ENCODE assay signal across 10 mouse cellular contexts in genomic region chr5:38553953-38554352, GRCm38 (mm10). TPM values are rescaled to one million over a fixed set of nuclear protein-coding genes. Genes with fewer than 3 reads are reported as not detected.
DNase-seq lines count a peak whose midpoint lies in the region; ATAC-seq and TF ChIP-seq lines count a peak whose summit lies in the region.
"Had no signal": no experiment of that assay in that cellular context is flagged by ENCODE, and none has a peak within 500 bp of the region (broad histone marks: within the 10 kb centered on the region; RNA-seq: fewer than 3 reads in every experiment).

No protein-coding gene starts in this region.

- peaks cover 83% of the 10 kb centered on the region for H3K36me3 ChIP-seq in hindbrain, embryonic 14.5 days (replicated peaks; ENCODE audit: control insufficient read depth, insufficient read depth)

- 57% methylated on average over 3 of the region's 3 CpGs for WGBS in hindbrain, embryonic 14.5 days

- H3K9me3 ChIP-seq in hindbrain, embryonic 14.5 days (ENCODE audit: control insufficient read depth, low read length): no peaks in the 10 kb centered on the region

- intact Hi-C loops in gastrocnemius, adult 2 months (cut with DNase I): no loop called here

- H3K4me1 ChIP-seq in hindbrain, embryonic 14.5 days (replicated peaks; ENCODE audit: control insufficient read depth, insufficient read depth, low read length): 0 out of 2 replicates have a peak, but pooled peaks cover 4% of the 10 kb centered on the region

- no peak for DNase-seq in gastrocnemius, adult 2 months
- DNase-seq in gastrocnemius, adult 8-10 months (ENCODE audit: low spot score in 2 of 2): no peak
- DNase-seq in retina, postnatal 1 day: peak; percentile 14
- DNase-seq in retina, embryonic 14.5 days (ENCODE audit: low spot score): no peak
- peak; percentile 68 to 72 for DNase-seq in cerebellum, adult 18-20 months
- DNase-seq in skeletal muscle tissue, adult 2 months (ENCODE audit: low read depth, low spot score): peak; percentile 21
- DNase-seq in hindbrain, embryonic 14.5 days (ENCODE audit: low spot score): no peak
- DNase-seq in thymus, postnatal 14 days: no peak
- DNase-seq: lung, embryonic 14.5 days had no signal

- no peak overlapping the region for H3K4me3 ChIP-seq in gastrocnemius, adult 2 months
- no peak overlapping the region for H3K4me3 ChIP-seq in hindbrain, embryonic 14.5 days (replicated peaks; ENCODE audit: low read length)

- H3K27me3 ChIP-seq in hindbrain, embryonic 14.5 days (ENCODE audit: control insufficient read depth, insufficient read depth, low read length): no peaks in the 10 kb centered on the region

- H3K9ac ChIP-seq in hindbrain, embryonic 14.5 days: no peak overlapping the region
- H3K9ac ChIP-seq: lung, embryonic 14.5 days had no signal

- ATAC-seq in hindbrain, embryonic 14.5 days (ENCODE audit: low FRiP score): no peak

- peak overlapping the region; percentile 68 for H3K27ac ChIP-seq in gastrocnemius, adult 2 months
- H3K27ac ChIP-seq in hindbrain, embryonic 14.5 days: no peak overlapping the region
- H3K27ac ChIP-seq: kidney, postnatal 0 days had no signal

- H3K4me2 ChIP-seq in hindbrain, embryonic 14.5 days (replicated peaks): no peak overlapping the region
- H3K4me2 ChIP-seq: lung, embryonic 14.5 days had no signal

- TF ChIP-seq CTCF in gastrocnemius, adult 2 months (IDR thresholded peaks at IDR 0.05): no peak

RNA-seq across cellular contexts. Expression of gene Wdr1, which starts 9.1 kb away (rescaled TPM):
- 10 to 100 TPM; 42.7 to 64.8 TPM for total RNA-seq in gastrocnemius, adult 2 months (2021)
- 10 to 100 TPM; 35.3 to 43.7 (median 38.8) TPM for total RNA-seq in gastrocnemius, adult 8-10 months (2022)
- 183 and 218 TPM in 2 replicates for polyA plus RNA-seq in hindbrain, embryonic 14.5 days (2014; fragmentation: Nextera tagmentation; extraction: Ambion mirVana)

RNA-seq across cellular contexts. Expression of gene Slc2a9, which starts 51.0 kb away (rescaled TPM):
- total RNA-seq in gastrocnemius, adult 2 months (2021): under 1 TPM; 0.20 to 0.25 TPM
- under 1 TPM; 0.31 to 0.92 (median 0.61) TPM for total RNA-seq in gastrocnemius, adult 8-10 months (2022)
- 0.14 and 0.27 TPM in 2 replicates for polyA plus RNA-seq in hindbrain, embryonic 14.5 days (2014; fragmentation: Nextera tagmentation; extraction: Ambion mirVana)

Comparison
In these comparisons a context has a peak if more than half of its experiments do, and no peak if none do; other contexts are left out.
1. DNase-seq: peak in retina, postnatal 1 day (single experiment), cerebellum, adult 18-20 months (2 of 2) and skeletal muscle tissue, adult 2 months (single experiment); none in gastrocnemius, adult 2 months (single experiment), gastrocnemius, adult 8-10 months (0 of 2), retina, embryonic 14.5 days (single experiment), hindbrain, embryonic 14.5 days (single experiment) and thymus, postnatal 14 days (single experiment).